Mouse (Mus musculus): ENCODE measurements at regions not wholly inside any gene's neighbourhood (a gene's known extent, or its start where the extent isn't known, plus 50 kb on each side); places are given as distances from the start of the nearest gene placed in this dataset.

DNA sequence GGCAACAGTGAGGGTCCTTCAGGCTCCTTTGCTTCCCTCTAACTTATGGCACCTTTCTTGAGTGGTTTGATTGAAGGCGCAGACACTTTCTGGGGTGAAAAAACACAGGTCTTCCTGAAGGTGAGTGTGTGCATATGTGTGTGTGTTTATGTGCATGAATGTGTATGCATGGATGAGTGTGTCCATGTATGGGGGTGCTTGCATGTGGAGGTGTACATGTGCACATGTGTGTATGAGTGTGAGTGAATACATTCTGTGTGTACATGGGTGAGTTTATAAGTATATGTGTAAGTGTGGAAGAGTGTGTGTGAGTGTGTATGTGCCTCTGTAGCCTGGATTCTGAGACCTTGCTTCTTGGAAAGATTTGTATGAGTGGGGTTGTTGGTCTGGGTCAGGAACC lies 167.5 kb upstream of the Ubash3b start:
- Histone ChIP-seq H3K9me3 (ENCODE audit: control insufficient read depth, low read length) (no peaks in the 10 kb centered on the region), H3K4me2 (ENCODE audit: low read depth) (peak overlapping the region; percentile 53), H3K36me3 (ENCODE audit: control insufficient read depth, insufficient read depth, low read length) (no peaks in the 10 kb centered on the region), H3K4me3 (ENCODE audit: low read depth, low read length) (peak overlapping the region; percentile 36), H3K27me3 (ENCODE audit: control insufficient read depth, insufficient read depth, low read length) (no peaks in the 10 kb centered on the region), H3K27ac (ENCODE audit: low read depth, low read length) (peak overlapping the region; percentile 75), H3K9ac (ENCODE audit: low read length) (peak overlapping the region; percentile 60), H3K4me1 (ENCODE audit: control insufficient read depth, insufficient read depth, low read length) (peaks cover 34% of the 10 kb centered on the region)
- ATAC-seq (ENCODE audit: insufficient read depth, low FRiP score, low TSS enrichment) (no peak), DNase-seq (ENCODE audit: low spot score) (no peak)
- 88% methylated on average over 1 of the region's 1 CpGs for WGBS

DNA sequence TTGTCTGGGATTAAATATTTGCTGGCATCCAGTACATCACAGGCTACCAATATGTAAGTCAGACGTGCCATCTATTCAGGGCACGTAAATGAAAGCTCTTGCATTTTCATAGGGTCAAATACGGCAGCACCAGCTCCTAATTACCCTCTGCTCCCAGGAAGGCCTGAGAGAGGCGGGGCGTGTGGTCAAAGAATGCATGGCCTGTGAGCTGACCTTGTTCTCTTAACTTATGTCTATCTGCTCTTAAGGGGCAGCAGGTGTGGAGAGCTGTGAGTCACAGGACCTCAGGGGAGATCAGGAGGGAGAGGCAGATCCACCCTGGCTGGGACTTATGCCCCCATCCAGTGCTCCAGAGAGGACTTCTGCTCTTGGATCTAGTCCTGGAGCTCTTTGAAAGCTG lies 167.0 kb upstream of the Ubash3b start:
- H3K4me2 ChIP-seq (ENCODE audit: low read depth), result peak overlapping the region; percentile 53
- peaks cover 34% of the 10 kb centered on the region for H3K4me1 ChIP-seq (ENCODE audit: control insufficient read depth, insufficient read depth, low read length)
- no peaks in the 10 kb centered on the region for H3K9me3 ChIP-seq (ENCODE audit: control insufficient read depth, low read length)
- no peaks in the 10 kb centered on the region for H3K27me3 ChIP-seq (ENCODE audit: control insufficient read depth, insufficient read depth, low read length)
- H3K27ac ChIP-seq (ENCODE audit: low read depth, low read length), result peak overlapping the region; percentile 75
- H3K36me3 ChIP-seq (ENCODE audit: control insufficient read depth, insufficient read depth, low read length), result no peaks in the 10 kb centered on the region
- peak overlapping the region; percentile 60 for H3K9ac ChIP-seq (ENCODE audit: low read length)
- DNase-seq (ENCODE audit: low spot score) (peak; percentile 34), ATAC-seq (ENCODE audit: insufficient read depth, low FRiP score, low TSS enrichment) (no peak)
- WGBS, result 7% methylated on average over 5 of the region's 5 CpGs
- peak overlapping the region; percentile 36 for H3K4me3 ChIP-seq (ENCODE audit: low read depth, low read length)

DNA sequence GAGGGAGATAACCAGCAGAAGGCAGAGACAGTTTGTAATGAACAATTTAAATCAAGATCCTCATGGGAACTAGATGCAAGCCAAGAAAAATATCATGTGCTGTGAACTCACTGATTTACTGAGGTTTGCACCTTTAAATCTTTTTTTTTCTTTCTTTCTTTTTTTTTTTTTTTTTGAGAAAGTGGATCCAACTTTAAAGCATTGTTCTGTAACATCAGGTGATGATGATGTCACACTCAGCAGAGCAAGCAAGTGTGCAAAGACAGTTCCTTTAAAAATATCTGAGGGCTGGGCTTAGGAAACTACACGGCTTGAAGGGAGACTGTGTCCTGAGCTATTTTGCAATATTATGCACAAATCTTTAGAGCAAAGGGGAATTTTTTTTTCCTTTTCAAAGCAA lies 166.6 kb upstream of the Ubash3b start:
- Histone ChIP-seq H3K4me1 (ENCODE audit: control insufficient read depth, insufficient read depth, low read length) (peaks cover 34% of the 10 kb centered on the region), H3K36me3 (ENCODE audit: control insufficient read depth, insufficient read depth, low read length) (no peaks in the 10 kb centered on the region), H3K27ac (ENCODE audit: low read depth, low read length) (peak overlapping the region; percentile 75), H3K9me3 (ENCODE audit: control insufficient read depth, low read length) (no peaks in the 10 kb centered on the region), H3K4me2 (ENCODE audit: low read depth) (peak overlapping the region; percentile 53), H3K9ac (ENCODE audit: low read length) (peak overlapping the region; percentile 60), H3K27me3 (ENCODE audit: control insufficient read depth, insufficient read depth, low read length) (no peaks in the 10 kb centered on the region), H3K4me3 (ENCODE audit: low read depth, low read length) (peak overlapping the region; percentile 36)
- 4% methylated on average over 1 of the region's 1 CpGs for WGBS
- DNase-seq (ENCODE audit: low spot score) (no peak), ATAC-seq (ENCODE audit: insufficient read depth, low FRiP score, low TSS enrichment) (no peak)

DNA sequence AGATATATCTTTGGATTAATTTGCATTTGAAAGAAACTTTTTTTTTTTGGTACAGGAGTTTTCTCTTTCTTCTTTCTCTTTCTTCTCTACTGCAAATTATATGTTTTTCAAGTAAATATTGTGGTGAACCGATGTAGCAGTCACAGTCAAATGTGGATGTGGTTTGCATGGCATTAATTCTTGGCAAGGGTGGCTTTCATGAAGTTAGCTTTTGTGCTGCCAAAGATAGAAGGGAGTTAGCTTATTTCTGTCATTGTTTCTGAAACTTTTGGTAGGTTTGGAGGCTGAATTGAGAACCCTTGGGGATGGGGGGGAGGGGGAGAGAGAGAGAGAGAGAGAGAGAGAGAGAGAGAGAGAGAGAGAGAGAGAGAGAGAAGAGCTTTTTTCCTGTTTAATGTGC lies 166.1 kb upstream of the Ubash3b start:
- 32% methylated on average over 1 of the region's 1 CpGs for WGBS

DNA sequence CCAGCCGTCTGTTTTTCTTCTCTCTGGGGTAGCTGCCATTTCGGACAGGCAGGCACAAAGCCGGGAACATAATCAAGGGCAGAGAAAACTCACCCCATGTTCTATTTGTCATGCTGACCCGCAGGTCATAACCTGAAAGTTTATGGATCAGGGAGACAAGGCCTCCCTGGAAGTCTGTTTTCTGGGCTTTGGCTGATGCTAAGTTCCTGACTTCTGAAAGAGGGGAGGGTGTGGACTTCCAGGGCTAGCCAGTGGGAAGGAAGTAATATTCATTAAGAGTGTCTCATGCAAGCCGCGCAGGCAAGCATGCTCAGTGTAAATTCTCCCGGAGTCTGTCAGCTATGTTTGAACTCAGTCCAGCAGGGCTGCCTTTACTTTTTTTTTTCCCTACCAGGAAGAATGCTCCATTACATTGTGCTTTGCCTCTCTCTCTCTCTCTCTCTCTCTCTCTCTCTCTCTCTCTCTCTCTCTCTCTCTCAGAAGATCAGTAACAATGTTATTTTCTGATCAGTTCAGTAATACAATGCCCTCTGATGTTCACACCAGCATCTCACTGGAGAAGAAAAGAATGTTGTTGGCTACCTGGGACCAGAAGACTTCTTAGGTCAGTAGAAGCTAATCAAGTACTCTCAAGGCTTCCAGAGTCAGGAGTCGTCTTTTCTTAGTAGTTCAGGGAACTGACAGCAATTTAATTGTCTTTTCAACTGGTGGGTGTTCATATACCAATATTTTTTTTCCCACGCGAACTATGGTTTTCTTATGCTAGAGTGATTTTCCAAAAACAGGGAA lies 165.5 kb upstream of the Ubash3b start:
- Histone ChIP-seq H3K27me3 (ENCODE audit: control insufficient read depth, insufficient read depth, low read length) (no peaks in the 10 kb centered on the region), H3K4me1 (ENCODE audit: control insufficient read depth, insufficient read depth, low read length) (peaks cover 34% of the 10 kb centered on the region), H3K4me3 (ENCODE audit: low read depth, low read length) (peak overlapping the region; percentile 36), H3K9me3 (ENCODE audit: control insufficient read depth, low read length) (no peaks in the 10 kb centered on the region), H3K4me2 (ENCODE audit: low read depth) (peak overlapping the region; percentile 53), H3K36me3 (ENCODE audit: control insufficient read depth, insufficient read depth, low read length) (no peaks in the 10 kb centered on the region), H3K9ac (ENCODE audit: low read length) (peak overlapping the region; percentile 43), H3K27ac (ENCODE audit: low read depth, low read length) (peak overlapping the region; percentile 90)
- DNase-seq (ENCODE audit: low spot score), result peak; percentile 75
- 12% methylated on average over 10 of the region's 10 CpGs for WGBS
- peak; percentile 82 for ATAC-seq (ENCODE audit: insufficient read depth, low FRiP score, low TSS enrichment)

More for the DNA sequence above, 166.1 kb upstream of the Ubash3b start:
- Histone ChIP-seq H3K9me3 (ENCODE audit: control insufficient read depth, low read length) (no peaks in the 10 kb centered on the region), H3K36me3 (ENCODE audit: control insufficient read depth, insufficient read depth, low read length) (no peaks in the 10 kb centered on the region), H3K4me2 (ENCODE audit: low read depth) (peak overlapping the region; percentile 53), H3K4me3 (ENCODE audit: low read depth, low read length) (peak overlapping the region; percentile 36), H3K27me3 (ENCODE audit: control insufficient read depth, insufficient read depth, low read length) (no peaks in the 10 kb centered on the region), H3K9ac (ENCODE audit: low read length) (peak overlapping the region; percentile 60), H3K27ac (ENCODE audit: low read depth, low read length) (peak overlapping the region; percentile 75), H3K4me1 (ENCODE audit: control insufficient read depth, insufficient read depth, low read length) (peaks cover 34% of the 10 kb centered on the region)
- DNase-seq (ENCODE audit: low spot score) (no peak), ATAC-seq (ENCODE audit: insufficient read depth, low FRiP score, low TSS enrichment) (no peak)

DNA sequence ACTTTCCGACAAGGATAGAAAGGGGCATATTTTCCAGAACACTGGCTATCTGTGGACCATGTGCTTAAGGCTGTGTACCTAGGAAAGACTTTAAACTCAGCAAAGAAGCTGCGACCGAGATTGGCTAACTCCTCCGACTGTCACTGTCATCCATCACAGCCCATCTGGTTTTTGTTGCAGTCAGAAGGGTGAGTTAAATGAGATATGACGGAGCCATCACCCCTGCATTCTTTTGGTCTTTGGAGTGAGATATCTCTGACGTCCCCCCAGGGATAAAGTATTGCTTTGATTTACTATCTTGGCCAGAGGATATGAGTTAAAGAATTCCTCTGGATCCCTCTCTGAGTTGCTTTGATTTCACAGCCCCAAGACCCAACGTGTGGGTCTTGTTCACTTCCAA lies 160.0 kb upstream of the Ubash3b start:
- no peak overlapping the region for H3K27ac ChIP-seq (ENCODE audit: low read depth, low read length)
- H3K4me1 ChIP-seq (ENCODE audit: control insufficient read depth, insufficient read depth, low read length), result peaks cover 15% of the 10 kb centered on the region
- no peaks in the 10 kb centered on the region for H3K9me3 ChIP-seq (ENCODE audit: control insufficient read depth, low read length)
- no peak overlapping the region for H3K4me2 ChIP-seq (ENCODE audit: low read depth)
- H3K4me3 ChIP-seq (ENCODE audit: low read depth, low read length), result no peak overlapping the region
- H3K9ac ChIP-seq (ENCODE audit: low read length), result no peak overlapping the region
- no peak for DNase-seq (ENCODE audit: low spot score)
- H3K36me3 ChIP-seq (ENCODE audit: control insufficient read depth, insufficient read depth, low read length), result no peaks in the 10 kb centered on the region
- no peaks in the 10 kb centered on the region for H3K27me3 ChIP-seq (ENCODE audit: control insufficient read depth, insufficient read depth, low read length)
- 73% methylated on average over 7 of the region's 7 CpGs for WGBS
- ATAC-seq (ENCODE audit: insufficient read depth, low FRiP score, low TSS enrichment), result no peak

DNA sequence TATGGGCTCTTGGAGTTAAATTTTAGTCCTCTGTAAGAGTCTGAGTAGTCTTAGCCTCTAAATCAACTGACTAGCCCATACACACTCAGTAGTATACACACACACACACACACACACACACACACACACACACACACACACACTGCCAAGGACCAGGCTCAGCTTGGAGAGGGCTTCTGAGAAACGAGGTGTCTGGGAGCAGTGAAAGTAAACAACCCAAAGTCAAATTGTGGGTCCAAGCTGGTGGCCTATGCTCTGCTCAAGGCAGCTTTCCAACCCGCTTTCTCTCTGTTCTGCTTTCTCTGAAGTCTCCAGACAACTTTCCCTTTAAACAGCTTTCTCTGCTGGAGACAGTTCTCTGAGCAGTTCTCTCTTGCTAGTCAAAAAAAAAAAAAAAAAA lies 157.6 kb upstream of the Ubash3b start:
- no peaks in the 10 kb centered on the region for H3K36me3 ChIP-seq (ENCODE audit: control insufficient read depth, insufficient read depth, low read length)
- H3K27me3 ChIP-seq (ENCODE audit: control insufficient read depth, insufficient read depth, low read length), result no peaks in the 10 kb centered on the region
- H3K9me3 ChIP-seq (ENCODE audit: control insufficient read depth, low read length), result no peaks in the 10 kb centered on the region
- H3K4me3 ChIP-seq (ENCODE audit: low read depth, low read length), result no peak overlapping the region
- H3K27ac ChIP-seq (ENCODE audit: low read depth, low read length), result no peak overlapping the region
- DNase-seq (ENCODE audit: low spot score) (no peak), ATAC-seq (ENCODE audit: insufficient read depth, low FRiP score, low TSS enrichment) (no peak)
- WGBS, result 56% methylated on average over 2 of the region's 2 CpGs
- H3K4me2 ChIP-seq (ENCODE audit: low read depth), result no peak overlapping the region
- H3K4me1 ChIP-seq (ENCODE audit: control insufficient read depth, insufficient read depth, low read length), result no peaks in the 10 kb centered on the region
- no peak overlapping the region for H3K9ac ChIP-seq (ENCODE audit: low read length)

DNA sequence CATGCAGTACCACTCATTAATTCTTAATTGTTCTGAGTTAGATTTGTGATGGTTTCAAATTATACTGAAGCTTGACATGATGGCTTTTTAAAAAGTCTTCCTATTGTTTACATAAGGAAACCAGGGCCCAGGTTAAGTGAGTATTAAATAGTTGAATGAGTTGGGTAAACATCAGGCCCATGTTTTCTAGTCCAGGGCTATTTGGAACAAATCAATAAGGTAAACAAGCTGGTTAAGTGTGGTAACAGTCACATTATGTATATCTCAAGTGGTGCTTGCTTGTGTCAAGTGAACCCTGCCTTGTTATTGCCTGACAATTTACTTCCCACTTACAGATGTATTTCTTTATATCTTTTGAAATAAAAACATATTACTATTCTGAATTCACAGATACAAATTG lies 144.7 kb upstream of the Ubash3b start:
- no peaks in the 10 kb centered on the region for H3K27me3 ChIP-seq (ENCODE audit: control insufficient read depth, insufficient read depth, low read length)
- no peak overlapping the region for H3K4me2 ChIP-seq (ENCODE audit: low read depth)
- DNase-seq (ENCODE audit: low spot score) (no peak), ATAC-seq (ENCODE audit: insufficient read depth, low FRiP score, low TSS enrichment) (no peak)
- peaks cover 14% of the 10 kb centered on the region for H3K4me1 ChIP-seq (ENCODE audit: control insufficient read depth, insufficient read depth, low read length)
- no peak overlapping the region for H3K9ac ChIP-seq (ENCODE audit: low read length)
- H3K4me3 ChIP-seq (ENCODE audit: low read depth, low read length), result no peak overlapping the region
- H3K9me3 ChIP-seq (ENCODE audit: control insufficient read depth, low read length), result no peaks in the 10 kb centered on the region
- no peaks in the 10 kb centered on the region for H3K36me3 ChIP-seq (ENCODE audit: control insufficient read depth, insufficient read depth, low read length)
- no peak overlapping the region for H3K27ac ChIP-seq (ENCODE audit: low read depth, low read length)

DNA sequence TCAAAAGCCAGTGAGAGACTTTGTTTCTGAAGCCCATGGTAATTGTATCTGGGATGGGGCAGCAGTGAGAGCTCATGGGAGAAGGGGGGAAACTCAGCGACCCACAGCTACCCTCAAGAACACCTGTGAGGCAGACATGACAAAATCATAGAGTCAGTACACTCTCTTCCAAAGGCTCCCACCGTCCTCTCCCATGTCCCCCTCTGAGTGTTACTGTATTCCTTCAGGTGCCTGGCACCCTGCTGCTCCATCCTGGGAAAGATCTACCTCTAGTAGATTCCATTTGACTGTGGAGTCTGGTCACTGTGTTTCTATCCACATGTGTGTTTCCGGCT lies 142.0 kb upstream of the Ubash3b start:
- Histone ChIP-seq H3K27ac (ENCODE audit: low read depth, low read length) (peak overlapping the region; percentile 67; the same call in 1 of the 2 replicates), H3K9ac (ENCODE audit: low read length) (no peak overlapping the region), H3K36me3 (ENCODE audit: control insufficient read depth, insufficient read depth, low read length) (no peaks in the 10 kb centered on the region), H3K27me3 (ENCODE audit: control insufficient read depth, insufficient read depth, low read length) (no peaks in the 10 kb centered on the region), H3K4me3 (ENCODE audit: low read depth, low read length) (no peak overlapping the region), H3K4me1 (ENCODE audit: control insufficient read depth, insufficient read depth, low read length) (peaks cover 14% of the 10 kb centered on the region), H3K4me2 (ENCODE audit: low read depth) (no peak overlapping the region), H3K9me3 (ENCODE audit: control insufficient read depth, low read length) (no peaks in the 10 kb centered on the region)
- 34% methylated on average over 3 of the region's 3 CpGs for WGBS
- ATAC-seq (ENCODE audit: insufficient read depth, low FRiP score, low TSS enrichment) (peak; percentile 74), DNase-seq (ENCODE audit: low spot score) (no peak)
